Mouse (Mus musculus): ENCODE data around the gene Aldh16a1. TPM values are rescaled to one million over a fixed set of nuclear protein-coding genes. Genes with fewer than 3 reads are reported as not detected.

The Aldh16a1 gene
- total and polyA plus RNA-seq, 2 experiments, result 33.3 to 162 TPM

GRCm38 (mm10) chr7:45147899-45148298, 6.5 kb downstream of the Aldh16a1 start:
- H3K27ac ChIP-seq (replicated peaks; ENCODE audit: insufficient read depth, low read depth, low read length), result peak overlapping the region; percentile 92
- H3K27me3 ChIP-seq (ENCODE audit: control insufficient read depth, insufficient read depth, low read length), result no peaks in the 10 kb centered on the region
- no peaks in the 10 kb centered on the region for H3K79me2 ChIP-seq (ENCODE audit: control insufficient read depth, insufficient read depth, low read length)
- peak; percentile 97 for DNase-seq (ENCODE audit: extremely low read depth, low read depth, low spot score)
- H3K4me1 ChIP-seq (ENCODE audit: control insufficient read depth, insufficient read depth, low read length), result peaks cover 16% of the 10 kb centered on the region
- no peak overlapping the region for H3K4me3 ChIP-seq (ENCODE audit: insufficient read depth, low read depth, low read length)
- 24% methylated on average over 11 of the region's 11 CpGs for WGBS
- peaks cover 19% of the 10 kb centered on the region; the same call in 1 of the 2 replicates for H3K36me3 ChIP-seq (ENCODE audit: control insufficient read depth, insufficient read depth, low read length)
- no peak for TF ChIP-seq CTCF (IDR thresholded peaks at IDR 0.05; ENCODE audit: low read depth, low read length)
- H3K9ac ChIP-seq (ENCODE audit: low read depth, low read length), result peak overlapping the region; percentile 28; the same call in 1 of the 2 replicates

- Histone ChIP-seq H3K36me3 (ENCODE audit: control insufficient read depth, insufficient read depth, low read length) (peaks cover 21% of the 10 kb centered on the region; the same call in 1 of the 2 replicates), H3K9ac (ENCODE audit: low read depth, low read length) (peak overlapping the region; percentile 28), H3K4me3 (ENCODE audit: insufficient read depth, low read depth, low read length) (peak overlapping the region; percentile 21; the same call in 1 of the 2 replicates), H3K27ac (replicated peaks; ENCODE audit: insufficient read depth, low read depth, low read length) (peak overlapping the region; percentile 81), H3K4me1 (ENCODE audit: control insufficient read depth, insufficient read depth, low read length) (peaks cover 16% of the 10 kb centered on the region), H3K27me3 (ENCODE audit: control insufficient read depth, insufficient read depth, low read length) (no peaks in the 10 kb centered on the region), H3K79me2 (ENCODE audit: control insufficient read depth, insufficient read depth, low read length) (no peaks in the 10 kb centered on the region)
- DNase-seq (ENCODE audit: extremely low read depth, low read depth, low spot score), result peak; percentile 55
- TF ChIP-seq CTCF (IDR thresholded peaks at IDR 0.05; ENCODE audit: low read depth, low read length), result no peak
- no peak for TF ChIP-seq POLR2A (IDR thresholded peaks at IDR 0.05; ENCODE audit: extremely low read depth, insufficient read depth, low read length)
- whole genome bisulfite sequencing, result 37% methylated on average over 11 of the region's 11 CpGs
These were observed 7.1 kb downstream of the Aldh16a1 start for GRCm38 (mm10) chr7:45147267-45147666.

- no peak overlapping the region for H3K27ac ChIP-seq (replicated peaks; ENCODE audit: insufficient read depth, low read depth, low read length)
- H3K79me2 ChIP-seq (ENCODE audit: control insufficient read depth, insufficient read depth, low read length), result no peaks in the 10 kb centered on the region
- no peak overlapping the region for H3K4me3 ChIP-seq (ENCODE audit: insufficient read depth, low read depth, low read length)
- H3K27me3 ChIP-seq (ENCODE audit: control insufficient read depth, insufficient read depth, low read length), result no peaks in the 10 kb centered on the region
- H3K9ac ChIP-seq (ENCODE audit: low read depth, low read length), result no peak overlapping the region
- WGBS, result 96% methylated on average over 8 of the region's 8 CpGs
- peaks cover 23% of the 10 kb centered on the region; the same call in 1 of the 2 replicates for H3K36me3 ChIP-seq (ENCODE audit: control insufficient read depth, insufficient read depth, low read length)
- TF ChIP-seq POLR2A (IDR thresholded peaks at IDR 0.05; ENCODE audit: extremely low read depth, insufficient read depth, low read length) (no peak), CTCF (IDR thresholded peaks at IDR 0.05; ENCODE audit: low read depth, low read length) (no peak)
- DNase-seq (ENCODE audit: extremely low read depth, low read depth, low spot score), result no peak
- H3K4me1 ChIP-seq (ENCODE audit: control insufficient read depth, insufficient read depth, low read length), result peaks cover 12% of the 10 kb centered on the region
These were observed 8.9 kb downstream of the Aldh16a1 start for GRCm38 (mm10) chr7:45145460-45145859.

- H3K79me2 ChIP-seq (ENCODE audit: control insufficient read depth, insufficient read depth, low read length), result no peaks in the 10 kb centered on the region
- no peak for TF ChIP-seq CTCF (IDR thresholded peaks at IDR 0.05; ENCODE audit: low read depth, low read length)
- no peak for TF ChIP-seq POLR2A (IDR thresholded peaks at IDR 0.05; ENCODE audit: extremely low read depth, insufficient read depth, low read length)
- WGBS, result 95% methylated on average over 13 of the region's 13 CpGs
- H3K27ac ChIP-seq (replicated peaks; ENCODE audit: insufficient read depth, low read depth, low read length), result no peak overlapping the region
- H3K27me3 ChIP-seq (ENCODE audit: control insufficient read depth, insufficient read depth, low read length), result no peaks in the 10 kb centered on the region
- DNase-seq (ENCODE audit: extremely low read depth, low read depth, low spot score), result no peak
- H3K9ac ChIP-seq (ENCODE audit: low read depth, low read length), result no peak overlapping the region
- H3K36me3 ChIP-seq (ENCODE audit: control insufficient read depth, insufficient read depth, low read length), result peaks cover 23% of the 10 kb centered on the region; the same call in 1 of the 2 replicates
- peaks cover 20% of the 10 kb centered on the region for H3K4me1 ChIP-seq (ENCODE audit: control insufficient read depth, insufficient read depth, low read length)
- no peak overlapping the region for H3K4me3 ChIP-seq (ENCODE audit: insufficient read depth, low read depth, low read length)
These were observed 9.8 kb downstream of the Aldh16a1 start for GRCm38 (mm10) chr7:45144368-45145174.

- TF ChIP-seq CTCF (IDR thresholded peaks at IDR 0.05; ENCODE audit: low read depth, low read length) (no peak), POLR2A (IDR thresholded peaks at IDR 0.05; ENCODE audit: extremely low read depth, insufficient read depth, low read length) (no peak)
- H3K27ac ChIP-seq (replicated peaks; ENCODE audit: insufficient read depth, low read depth, low read length), result no peak overlapping the region
- no peak overlapping the region for H3K9ac ChIP-seq (ENCODE audit: low read depth, low read length)
- WGBS, result 96% methylated on average over 5 of the region's 5 CpGs
- no peaks in the 10 kb centered on the region for H3K27me3 ChIP-seq (ENCODE audit: control insufficient read depth, insufficient read depth, low read length)
- H3K36me3 ChIP-seq (ENCODE audit: control insufficient read depth, insufficient read depth, low read length), result peaks cover 23% of the 10 kb centered on the region; the same call in 1 of the 2 replicates
- H3K79me2 ChIP-seq (ENCODE audit: control insufficient read depth, insufficient read depth, low read length), result no peaks in the 10 kb centered on the region
- H3K4me1 ChIP-seq (ENCODE audit: control insufficient read depth, insufficient read depth, low read length), result peaks cover 8% of the 10 kb centered on the region; the same call in 1 of the 2 replicates
- no peak for DNase-seq (ENCODE audit: extremely low read depth, low read depth, low spot score)
- H3K4me3 ChIP-seq (ENCODE audit: insufficient read depth, low read depth, low read length), result no peak overlapping the region
These were observed 12.5 kb downstream of the Aldh16a1 start for GRCm38 (mm10) chr7:45141914-45142313.

GRCm38 (mm10) chr7:45141319-45141718, 13.1 kb downstream of the Aldh16a1 start:
- Histone ChIP-seq H3K4me1 (ENCODE audit: control insufficient read depth, insufficient read depth, low read length) (peaks cover 8% of the 10 kb centered on the region; the same call in 1 of the 2 replicates), H3K79me2 (ENCODE audit: control insufficient read depth, insufficient read depth, low read length) (no peaks in the 10 kb centered on the region), H3K27ac (replicated peaks; ENCODE audit: insufficient read depth, low read depth, low read length) (no peak overlapping the region), H3K36me3 (ENCODE audit: control insufficient read depth, insufficient read depth, low read length) (peaks cover 23% of the 10 kb centered on the region; the same call in 1 of the 2 replicates), H3K9ac (ENCODE audit: low read depth, low read length) (no peak overlapping the region), H3K27me3 (ENCODE audit: control insufficient read depth, insufficient read depth, low read length) (no peaks in the 10 kb centered on the region), H3K4me3 (ENCODE audit: insufficient read depth, low read depth, low read length) (no peak overlapping the region)
- TF ChIP-seq CTCF (IDR thresholded peaks at IDR 0.05; ENCODE audit: low read depth, low read length) (no peak), POLR2A (IDR thresholded peaks at IDR 0.05; ENCODE audit: extremely low read depth, insufficient read depth, low read length) (no peak)
- no peak for DNase-seq (ENCODE audit: extremely low read depth, low read depth, low spot score)
- WGBS, result 95% methylated on average over 3 of the region's 3 CpGs
